Mouse (Mus musculus) sigmoid colon, adult 10 weeks (tissue): Measurements from ENCODE around the gene Chuk. TPM values are rescaled to one million over a fixed set of nuclear protein-coding genes. Genes with fewer than 3 reads are reported as not detected.

ENCODE experiments used
- polyA plus RNA-seq: library from polyadenylated mRNA; stranded (reverse); fragments of 350-450 nt; fragmentation: Illumina TruSeq; extraction: RNeasy Lipid Tissue Mini Kit (QIAGEN cat#74804); gene quantifications from one replicate; pipeline ENCODE4 v1.2.3, GENCODE M21; 2014; ENCODE audit warnings: low read depth, low replicate concordance

Chuk gene
- 260 TPM for polyA plus RNA-seq

DNA sequence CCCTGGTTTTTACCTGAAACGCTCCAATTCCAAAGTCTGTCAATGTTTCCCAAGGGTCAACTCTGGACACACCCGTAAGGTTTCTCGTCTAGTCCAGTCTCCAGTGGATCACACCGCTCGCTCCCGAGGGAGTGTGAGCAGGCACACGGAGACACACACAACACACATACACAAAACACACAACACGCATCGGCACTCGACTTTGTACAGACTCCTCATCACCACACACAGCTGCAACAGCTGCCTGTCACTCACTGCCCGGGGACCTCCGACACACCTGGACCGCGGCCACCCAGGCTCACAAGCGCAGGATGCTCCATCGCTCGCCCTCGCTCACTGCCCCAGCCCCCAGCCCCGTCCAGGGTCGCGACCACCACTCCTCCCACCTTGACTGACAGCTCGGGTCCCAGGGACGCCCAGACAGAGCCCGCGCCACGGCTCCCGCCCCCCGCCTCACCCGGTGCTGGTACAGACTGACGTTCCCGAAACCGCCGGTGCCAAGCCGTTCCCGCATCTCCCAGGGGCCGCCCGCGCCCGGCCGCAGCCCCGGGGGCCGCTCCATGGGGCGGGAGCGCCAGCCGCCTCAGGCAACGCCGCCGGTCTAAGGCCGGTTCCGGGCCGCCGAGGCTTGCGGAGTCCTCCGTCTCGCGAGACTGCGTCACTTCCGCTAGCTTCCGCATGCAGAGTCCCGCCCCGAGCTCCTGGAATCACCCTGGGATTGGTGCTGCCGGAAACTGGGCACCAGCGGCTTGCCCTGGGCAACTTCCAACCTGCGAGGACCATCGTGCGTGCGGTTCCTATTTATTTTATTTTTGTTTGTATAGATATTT, at the start of gene Chuk:
Gene Chuk (minus strand): TSS at position 650 of the 830 bp plus-strand sequence.

DNA sequence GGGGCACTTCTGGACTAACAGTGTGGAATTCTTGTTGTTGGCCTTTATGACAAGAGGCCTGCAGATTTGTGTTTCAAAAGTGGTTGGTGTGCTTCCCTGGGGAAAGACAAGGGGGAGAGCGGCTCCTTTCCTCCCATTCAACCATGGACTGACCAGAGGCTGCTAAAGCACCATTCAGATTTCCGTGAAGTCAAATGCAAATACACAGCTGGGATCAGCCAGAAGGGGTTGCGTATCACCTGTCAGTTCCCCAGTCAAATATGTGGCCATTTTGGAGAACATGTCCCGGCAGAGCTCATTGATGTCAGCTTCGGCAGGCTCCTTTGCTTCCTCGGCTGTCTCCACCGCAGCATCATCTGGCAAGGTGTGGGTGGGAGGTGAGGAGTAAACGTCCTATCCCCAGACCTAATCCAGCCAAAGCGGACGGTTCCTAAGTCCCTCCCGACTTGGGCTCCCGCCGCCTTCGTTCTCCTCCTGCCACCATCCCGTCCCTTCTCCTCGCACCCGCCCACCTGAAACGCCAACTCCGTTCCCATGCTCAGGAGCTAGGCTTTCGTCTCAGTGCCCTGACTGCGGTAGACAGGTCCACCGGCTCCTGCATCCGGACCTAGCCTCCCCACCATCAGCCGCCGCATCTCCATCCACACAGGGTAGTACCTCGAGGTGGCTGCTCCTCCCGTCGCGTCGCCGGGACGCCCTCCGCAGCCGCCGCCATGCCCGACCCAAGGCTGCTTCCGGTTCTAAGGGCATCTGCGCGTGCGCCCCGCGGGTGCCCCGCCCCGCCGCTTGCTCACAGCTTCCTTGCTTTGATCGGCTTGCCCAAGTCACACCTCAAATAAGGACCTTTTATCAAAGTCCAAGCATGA, 38.7 kb upstream of the Chuk start, which contains the start of gene Bloc1s2:
Gene Bloc1s2 (minus strand): TSS at position 745 of the 866 bp plus-strand sequence.

DNA sequence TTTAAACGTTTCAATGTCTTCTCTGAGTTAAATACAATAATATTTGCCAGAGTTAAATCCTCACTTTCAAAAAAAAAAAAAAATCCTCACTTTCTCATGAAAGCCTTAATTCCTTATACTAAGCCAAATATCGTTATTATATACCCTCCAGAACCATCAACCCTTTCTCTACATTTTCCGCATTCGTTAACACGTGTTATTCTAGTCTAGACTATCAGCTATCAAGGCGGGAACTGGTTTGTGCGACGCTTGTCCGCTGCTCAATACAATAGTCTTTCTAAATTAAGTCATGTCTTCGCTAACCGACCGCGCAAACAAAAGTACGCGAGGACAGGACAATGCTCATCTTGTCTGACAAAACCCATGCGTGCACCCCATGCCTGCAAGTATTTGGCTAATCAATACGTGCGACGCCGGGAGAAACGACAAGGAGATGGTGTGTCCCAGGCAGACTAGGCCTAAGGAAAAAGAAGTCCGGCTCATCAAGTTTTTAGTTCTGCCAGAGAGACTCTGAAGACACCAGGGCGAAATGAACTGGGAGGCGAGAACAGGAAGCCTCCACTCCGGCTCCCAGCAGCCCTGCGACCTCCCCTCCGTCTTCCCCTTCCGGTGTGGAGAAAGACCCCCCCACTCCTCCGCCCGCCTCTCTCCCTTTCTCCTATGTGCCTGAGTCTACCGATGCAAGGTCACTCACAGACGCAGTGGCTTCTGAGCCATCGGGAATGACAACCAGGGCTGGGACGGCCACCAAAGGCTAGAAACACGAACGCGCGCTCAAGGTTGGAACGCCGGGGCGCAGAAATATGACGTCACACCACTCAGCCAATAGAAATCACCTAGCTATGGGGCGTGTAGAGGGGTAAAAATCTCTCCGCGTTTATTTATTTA, 28.0 kb upstream of the Chuk start, which contains the start of gene Cwf19l1:
Gene Cwf19l1 (minus strand): TSS at position 805 of the 888 bp plus-strand sequence.

DNA sequence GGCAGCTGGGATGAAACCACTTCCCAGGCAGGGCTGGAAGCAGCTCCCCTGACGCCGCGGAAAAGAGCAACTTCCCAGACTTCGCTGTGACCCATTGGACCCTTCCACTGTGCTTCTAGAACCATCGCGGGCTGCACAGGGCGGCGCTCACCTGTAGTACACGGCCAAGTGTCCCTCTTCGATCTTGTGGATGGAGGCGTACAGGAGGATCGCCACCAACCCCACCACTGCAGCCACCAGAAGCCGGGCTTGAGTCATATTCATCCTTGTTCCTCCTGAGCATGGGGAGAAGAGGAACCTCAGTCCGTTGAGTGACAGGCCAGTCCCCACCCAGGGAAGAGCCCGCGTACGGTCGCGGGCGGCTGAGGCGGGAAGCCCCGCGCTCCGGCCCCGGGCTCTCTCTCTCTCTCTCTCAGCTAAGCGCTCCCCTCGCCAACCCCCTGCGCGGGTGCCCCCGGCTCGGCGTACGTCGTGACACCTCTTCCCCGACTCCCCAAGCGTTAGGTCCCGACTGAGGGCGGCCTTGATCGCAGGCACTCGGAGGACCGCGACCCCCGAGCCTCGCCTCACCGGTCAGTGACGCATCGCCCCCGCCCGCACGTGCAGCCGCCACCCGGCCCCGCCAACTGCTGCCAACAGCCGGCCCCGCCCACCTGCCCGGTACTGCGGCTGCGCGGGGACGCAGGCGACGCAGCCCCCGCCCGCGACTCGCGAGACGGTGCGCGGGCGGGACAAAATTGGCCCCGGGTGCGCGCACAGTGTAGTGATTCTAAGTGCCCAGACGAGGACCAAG, 38.0 kb downstream of the Chuk start, which contains the start of gene Erlin1:
Gene Erlin1 (minus strand): TSS at position 665 of the 793 bp plus-strand sequence.

DNA sequence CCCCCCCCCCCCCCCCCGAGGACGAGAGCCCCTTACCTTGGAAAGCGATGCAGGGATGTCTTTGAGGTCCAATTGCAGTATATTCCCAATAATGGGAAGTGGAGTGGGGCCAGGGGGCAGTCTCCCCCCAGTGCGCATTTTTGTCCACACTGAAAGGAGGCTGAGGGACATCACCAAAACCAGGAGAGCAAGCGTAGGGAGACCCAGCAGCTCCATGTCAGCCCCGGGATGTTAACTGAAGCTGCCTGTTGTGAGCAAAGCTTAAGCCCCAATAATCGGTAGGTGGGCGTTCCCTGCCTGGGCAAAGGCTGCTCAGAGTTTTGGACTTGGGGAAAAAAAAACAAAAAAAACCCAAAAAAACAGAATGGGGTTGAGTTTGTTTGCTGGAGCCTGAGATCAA, 78.3 kb downstream of the Chuk start, which contains the start of gene Cyp2c23:
Gene Cyp2c23 (minus strand): TSS at position 237 of the 400 bp plus-strand sequence.

Other genes starting within 250 kb of the Chuk start
- 32.3 TPM for gene Dnmbp, start 167.3 kb downstream of the Chuk start, polyA plus RNA-seq
- 2.0 TPM for gene Cpn1, start 120.9 kb downstream of the Chuk start, polyA plus RNA-seq
- gene Cyp2c23, start 78.3 kb downstream of the Chuk start, polyA plus RNA-seq: 0.95 TPM
- 105 TPM for gene Erlin1, start 37.7 kb downstream of the Chuk start, polyA plus RNA-seq
- gene Cwf19l1, start 28.4 kb upstream of the Chuk start, polyA plus RNA-seq: 7.6 TPM
- 55.8 TPM for gene Bloc1s2, start 39.0 kb upstream of the Chuk start, polyA plus RNA-seq
- gene Pkd2l1, start 85.0 kb upstream of the Chuk start, polyA plus RNA-seq: not detected
- not detected for gene Scd3, start 95.8 kb upstream of the Chuk start, polyA plus RNA-seq
- gene Scd2, start 186.2 kb upstream of the Chuk start, polyA plus RNA-seq: 414 TPM
- gene Scd4, start 225.6 kb upstream of the Chuk start, polyA plus RNA-seq: 1.3 TPM